Mouse (Mus musculus) erythroblast, embryonic 14.5 days (primary cell): Measurements from ENCODE around the gene Nudt21.

Experiments
- GATA1 ChIP-seq: IDR thresholded peaks from 2 replicates; pipeline ENCODE4 v1.6.1; 2012; ENCODE audit warnings: low read length, inconsistent platforms, mixed read lengths
- TAL1 ChIP-seq: IDR thresholded peaks from 3 replicates; pipeline ENCODE4 v1.6.1; 2012; ENCODE audit warnings: low read length, inconsistent platforms, mixed read lengths

- TF ChIP-seq GATA1 (no peak), TAL1 (no peak)
Observed at GRCm38 (mm10) chr8:93973831-93974375, 62.9 kb downstream of the Nudt21 start.
